Comparison of ENCODE assay signal across 17 mouse cellular contexts in the genomic region with DNA sequence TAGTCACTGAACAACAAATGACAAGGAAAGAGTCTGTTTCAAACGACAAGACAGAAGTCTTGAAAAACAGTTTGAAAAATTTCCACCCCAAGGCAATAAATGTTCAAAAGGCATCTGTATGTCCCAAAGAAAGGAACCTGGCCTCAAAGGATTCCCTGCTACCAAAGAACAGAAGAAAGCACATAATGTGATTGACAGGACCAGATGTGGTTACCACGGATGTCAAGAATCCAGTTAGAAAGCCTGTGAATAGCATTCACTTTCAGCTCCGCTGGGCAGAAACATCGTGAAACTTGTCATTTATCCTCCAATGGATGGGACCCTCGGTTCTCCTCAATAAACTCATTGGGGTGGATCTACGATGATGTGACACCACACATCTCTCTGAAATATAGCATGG. TPM values are rescaled to one million over a fixed set of nuclear protein-coding genes. Genes with fewer than 3 reads are reported as not detected.
"Had no signal": no experiment of that assay in that cellular context is flagged by ENCODE, and none has a peak within 500 bp of the region (broad histone marks: within the 10 kb centered on the region; RNA-seq: fewer than 3 reads in every experiment).

No protein-coding gene starts in this region.

- H3K36me3 ChIP-seq: limb, embryonic 13.5 days; liver, embryonic 15.5 days had no signal

- H3K9ac ChIP-seq: limb, embryonic 13.5 days; liver, embryonic 15.5 days had no signal

- H3K4me1 ChIP-seq: limb, embryonic 13.5 days; liver, embryonic 15.5 days had no signal

- DNase-seq: kidney, adult 2 months; kidney, postnatal 36 days; layer of hippocampus, adult 9-11 months; layer of hippocampus, postnatal 36 days; lung, adult 2 months; lung, postnatal 36 days; right cerebral cortex, adult 18-20 months; right cerebral cortex, postnatal 25 days; thymus, adult 18-20 months; thymus, postnatal 25 days had no signal

- H3K4me2 ChIP-seq: limb, embryonic 13.5 days; liver, embryonic 11.5 days; liver, embryonic 15.5 days; midbrain, embryonic 11.5 days had no signal

- H3K27me3 ChIP-seq: limb, embryonic 13.5 days; liver, embryonic 15.5 days had no signal

- H3K9me3 ChIP-seq: limb, embryonic 13.5 days; liver, embryonic 15.5 days had no signal

- ATAC-seq: lung, postnatal 0 days; midbrain, embryonic 16.5 days had no signal

- H3K27ac ChIP-seq: limb, embryonic 13.5 days; liver, embryonic 15.5 days had no signal

- H3K4me3 ChIP-seq: limb, embryonic 13.5 days; liver, embryonic 15.5 days had no signal

RNA-seq across cellular contexts. Expression of a gene that starts 2.2 kb away (rescaled TPM):
- polyA plus RNA-seq: kidney, embryonic 16.5 days; limb, embryonic 13.5 days; liver, embryonic 11.5 days; liver, embryonic 15.5 days; lung, postnatal 0 days; midbrain, embryonic 11.5 days; midbrain, embryonic 16.5 days had no signal
